Mouse (Mus musculus) heart, postnatal 4 days (tissue): ENCODE results near the gene Cisd2. TPM values are rescaled to one million over a fixed set of nuclear protein-coding genes. Genes with fewer than 3 reads are reported as not detected.

Experiments
- DNase-seq: peaks from one replicate; pipeline ENCODE4 v3.0.0; 2021
- total RNA-seq, 2 experiments: library from RNA; stranded (reverse); gene quantifications; 2 replicates each; pipeline ENCODE4 v1.2.3; 2021

Gene Cisd2
- 10 to 100 TPM; 35.6 to 38.2 TPM for total RNA-seq

GRCm38 (mm10) chr3:135423608-135424212 is at the start of gene Cisd2:
TSS of gene Cisd2 (minus strand) at chr3:135423925.
- DNase-seq: no peak

- no peak for DNase-seq
Observed at GRCm38 (mm10) chr3:135470823-135471222, 47.1 kb upstream of the Cisd2 start.

- DNase-seq: peak; percentile 82
Observed at GRCm38 (mm10) chr3:135469974-135470373, 46.2 kb upstream of the Cisd2 start.

GRCm38 (mm10) chr3:135469146-135469545 is 45.4 kb upstream of the Cisd2 start:
- DNase-seq: no peak

- no peak for DNase-seq
Observed at GRCm38 (mm10) chr3:135468402-135468801, 44.7 kb upstream of the Cisd2 start.

GRCm38 (mm10) chr3:135458981-135459380 is 35.3 kb upstream of the Cisd2 start:
- no peak for DNase-seq

- DNase-seq: no peak
Observed at GRCm38 (mm10) chr3:135444930-135445329, 21.2 kb upstream of the Cisd2 start.

- no peak for DNase-seq
Observed at GRCm38 (mm10) chr3:135440621-135441020, 16.9 kb upstream of the Cisd2 start.

- DNase-seq: peak; percentile 42
Observed at GRCm38 (mm10) chr3:135440221-135440620, 16.5 kb upstream of the Cisd2 start.

- DNase-seq: no peak
Observed at GRCm38 (mm10) chr3:135439651-135440050, 15.9 kb upstream of the Cisd2 start.

- DNase-seq: peak; percentile 86
Observed at GRCm38 (mm10) chr3:135438913-135439531, 15.3 kb upstream of the Cisd2 start.

- peak; percentile 98 for DNase-seq
Observed at GRCm38 (mm10) chr3:135438531-135438912, 14.8 kb upstream of the Cisd2 start.

GRCm38 (mm10) chr3:135437758-135438495 is 14.2 kb upstream of the Cisd2 start, which contains the start of gene Ube2d3:
TSS of gene Ube2d3 (plus strand) at chr3:135438149.
- DNase-seq: peak; percentile 99

GRCm38 (mm10) chr3:135436901-135437616 is 13.3 kb upstream of the Cisd2 start:
- DNase-seq: no peak

GRCm38 (mm10) chr3:135422856-135423607 is 693 bp downstream of the Cisd2 start:
- peak; percentile 86 for DNase-seq

- no peak for DNase-seq
Observed at GRCm38 (mm10) chr3:135422232-135422855, 1.4 kb downstream of the Cisd2 start.

GRCm38 (mm10) chr3:135421310-135421594 is 2.5 kb downstream of the Cisd2 start:
- no peak for DNase-seq

GRCm38 (mm10) chr3:135420542-135421309 is 3.0 kb downstream of the Cisd2 start:
- DNase-seq: no peak

GRCm38 (mm10) chr3:135417799-135418198 is 5.9 kb downstream of the Cisd2 start:
- DNase-seq: no peak

- DNase-seq: no peak
Observed at GRCm38 (mm10) chr3:135417245-135417644, 6.5 kb downstream of the Cisd2 start.

GRCm38 (mm10) chr3:135411824-135412223 is 11.9 kb downstream of the Cisd2 start:
- DNase-seq: peak; percentile 68
